Mouse (Mus musculus): ENCODE results near the gene Dst.

The Dst gene

GRCm38 (mm10) chr1:34139871-34140471 is 231.9 kb downstream of the Dst start:
- DNase-seq, result no peak

- no peak for DNase-seq
Measured at GRCm38 (mm10) chr1:34140686-34141085, 232.7 kb downstream of the Dst start.

DNA sequence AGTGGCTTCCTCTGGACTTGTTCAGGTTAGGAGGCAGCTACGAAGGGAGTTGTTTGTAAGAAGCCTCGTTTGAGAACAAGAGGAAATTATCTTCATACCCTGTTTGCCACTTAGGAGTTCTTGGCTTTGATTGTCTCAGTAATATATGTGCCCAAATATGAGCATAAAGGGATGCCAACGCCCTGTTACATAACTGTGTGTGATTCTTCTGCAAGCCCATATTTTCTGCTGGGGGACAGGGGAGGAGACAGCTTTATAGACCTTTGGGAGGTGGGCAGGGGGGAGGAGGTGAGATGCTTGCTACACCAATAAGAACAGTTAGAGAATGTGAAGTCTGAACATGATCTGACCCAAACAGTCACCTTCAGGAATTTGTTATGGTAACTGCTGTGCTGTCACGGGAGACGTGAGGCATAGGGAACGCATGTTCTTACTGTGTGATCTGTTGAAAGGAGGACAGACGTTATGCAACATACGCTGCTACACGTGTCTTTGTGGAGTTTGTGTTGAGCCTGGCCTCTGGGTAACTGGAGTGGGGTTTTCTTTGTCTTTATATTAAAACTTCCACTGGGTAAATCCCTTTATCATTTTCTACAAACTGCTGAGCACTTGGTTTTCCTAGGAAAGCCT is 235.0 kb downstream of the Dst start:
- no peak for DNase-seq

GRCm38 (mm10) chr1:34144826-34145225 is 236.8 kb downstream of the Dst start:
- no peak for DNase-seq

DNA sequence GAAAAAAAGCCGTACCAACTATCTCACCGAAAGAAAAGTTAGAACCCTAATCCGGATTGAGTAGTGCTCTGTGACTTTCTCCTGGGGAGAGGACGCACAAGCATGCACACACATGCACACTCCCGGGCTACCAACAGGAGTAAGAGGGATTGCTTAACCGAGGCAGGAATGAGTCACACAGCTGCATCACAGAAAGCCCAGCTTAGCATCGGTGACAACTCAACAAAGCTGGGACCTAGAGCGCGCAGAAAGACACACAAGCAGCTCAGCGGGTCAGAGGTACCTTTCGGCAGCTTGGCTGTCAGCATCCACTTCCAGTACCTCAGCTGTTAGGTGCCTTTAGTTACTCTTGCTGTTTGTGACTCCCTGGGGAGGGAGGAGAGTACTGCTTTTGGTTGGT is 240.0 kb downstream of the Dst start:
- DNase-seq, result no peak

DNA sequence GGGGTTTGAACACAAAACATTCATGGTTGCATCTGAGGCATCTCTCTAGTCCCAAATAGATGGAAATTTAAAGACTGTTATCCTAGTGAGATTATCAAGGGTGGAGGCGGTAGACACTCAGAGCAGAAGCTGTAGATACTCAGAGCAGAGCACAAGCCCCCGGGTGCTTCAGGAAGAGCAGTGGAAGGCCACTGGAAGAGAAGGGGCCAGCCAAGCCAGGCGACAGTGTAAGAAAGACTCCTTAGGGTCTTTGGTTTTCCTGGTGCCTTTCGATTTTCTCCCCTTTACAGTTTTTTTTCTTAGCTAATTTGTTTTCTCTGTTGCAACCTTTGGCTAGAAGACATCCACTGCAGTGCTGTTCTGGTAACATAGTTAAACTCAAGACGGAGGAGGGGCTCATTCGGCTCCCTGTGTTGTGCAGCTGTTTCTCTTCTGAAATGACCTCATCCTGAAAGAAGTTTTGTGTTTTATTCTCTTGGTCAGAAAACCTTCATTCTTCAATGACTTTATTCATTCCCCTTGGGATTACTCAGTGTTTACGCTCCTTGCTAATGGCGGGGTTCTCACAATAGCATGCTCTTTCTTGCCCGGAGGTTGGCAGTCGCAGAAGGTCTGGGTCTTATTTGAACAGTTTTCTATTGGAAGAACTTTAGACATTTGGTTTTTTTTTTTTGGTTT is 242.5 kb downstream of the Dst start:
- no peak for DNase-seq

GRCm38 (mm10) chr1:34152683-34153082 is 244.7 kb downstream of the Dst start:
- DNase-seq, result no peak

GRCm38 (mm10) chr1:34156058-34156457 is 248.0 kb downstream of the Dst start:
- DNase-seq, result no peak

- DNase-seq, result no peak
Measured at GRCm38 (mm10) chr1:34157702-34158101, 249.7 kb downstream of the Dst start.

- DNase-seq, result no peak
Measured at GRCm38 (mm10) chr1:34158822-34159221, 250.8 kb downstream of the Dst start.

DNA sequence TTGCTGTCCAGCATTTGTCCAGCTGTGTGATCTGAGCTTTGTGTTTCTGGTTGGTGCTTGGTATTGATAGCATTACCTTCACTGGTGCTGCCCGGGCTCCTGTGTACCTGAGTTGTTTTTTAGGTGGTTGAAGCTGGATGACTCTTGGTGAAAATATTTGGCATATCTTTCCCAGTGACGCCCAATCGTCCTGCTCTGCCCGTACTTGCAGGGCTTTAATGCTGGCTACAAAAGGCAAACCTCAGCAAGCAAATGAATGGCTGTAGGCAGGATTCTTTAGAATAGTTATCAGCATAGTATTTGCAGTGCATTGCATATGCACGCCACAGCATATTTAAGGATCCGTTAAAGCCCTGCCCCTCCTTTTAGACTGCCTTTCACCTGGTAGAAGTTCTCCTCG is 251.9 kb downstream of the Dst start:
- no peak for DNase-seq

DNA sequence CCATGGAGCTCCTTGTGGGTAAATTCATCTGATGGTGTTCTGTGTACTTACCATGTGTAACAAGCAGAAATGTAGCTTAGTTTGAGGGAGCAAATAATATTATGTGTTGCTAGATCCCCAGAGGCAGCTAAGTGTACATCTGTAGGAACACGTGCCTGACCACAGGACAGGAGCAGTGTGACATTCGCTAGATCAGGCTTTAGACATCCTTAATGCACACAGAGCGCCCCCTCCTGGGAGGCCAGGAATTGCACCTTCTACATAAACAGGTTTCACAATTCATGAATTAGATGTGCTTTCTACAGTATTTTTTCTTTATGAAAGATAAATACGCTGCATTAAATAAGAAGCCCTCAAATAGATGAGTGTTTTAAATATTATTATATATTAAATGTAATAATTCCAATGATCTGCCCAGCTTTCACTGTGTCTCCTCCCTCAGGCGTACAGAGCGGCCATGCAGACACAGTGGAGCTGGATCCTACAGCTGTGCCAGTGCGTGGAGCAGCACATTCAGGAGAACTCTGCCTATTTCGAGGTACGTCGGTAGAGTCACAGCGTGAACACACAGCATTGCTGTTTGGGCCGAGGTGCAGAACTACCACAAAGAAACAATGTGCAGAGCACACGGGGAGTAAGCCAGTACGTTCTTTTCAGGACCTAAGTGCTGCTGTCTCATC is 256.7 kb downstream of the Dst start:
- peak; percentile 81 to 82 for DNase-seq

DNA sequence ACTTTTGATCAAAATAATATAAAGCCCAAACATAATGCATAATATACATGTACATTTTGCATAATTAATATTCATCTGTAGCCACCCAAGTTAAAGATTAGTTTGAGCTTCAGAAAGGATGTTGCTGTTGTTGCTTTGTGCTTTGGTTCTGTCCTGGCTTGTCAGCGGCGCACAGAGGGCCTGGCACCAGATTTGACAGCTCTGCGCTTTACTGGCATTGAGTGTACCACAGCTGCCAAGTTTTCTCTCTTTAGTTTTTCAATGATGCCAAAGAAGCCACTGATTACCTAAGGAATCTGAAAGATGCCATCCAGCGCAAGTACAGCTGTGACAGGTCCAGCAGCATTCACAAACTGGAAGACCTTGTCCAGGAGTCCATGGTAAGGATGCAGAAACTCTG is 257.9 kb downstream of the Dst start:
- DNase-seq, result no peak

- DNase-seq, result no peak
Measured at GRCm38 (mm10) chr1:34167151-34168057, 259.4 kb downstream of the Dst start.

DNA sequence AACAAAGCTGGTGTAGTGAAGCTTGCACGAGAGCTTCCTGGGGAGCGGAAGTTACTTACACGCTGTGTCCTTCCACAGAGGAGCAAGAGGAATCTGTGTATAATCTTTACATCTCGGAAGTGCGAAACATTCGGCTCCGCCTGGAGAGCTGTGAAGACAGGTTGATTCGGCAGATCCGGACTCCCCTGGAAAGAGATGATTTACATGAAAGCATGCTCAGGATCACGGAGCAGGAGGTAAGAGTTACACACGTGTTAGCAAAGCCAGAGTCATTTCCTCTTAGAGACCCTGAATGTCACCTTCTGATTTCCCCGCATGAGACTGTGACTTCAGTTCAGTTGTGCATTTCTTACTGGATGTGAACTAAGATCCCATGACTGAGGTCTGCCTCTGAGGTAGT is 261.1 kb downstream of the Dst start:
- DNase-seq, result no peak

GRCm38 (mm10) chr1:34174517-34174916 is 266.5 kb downstream of the Dst start:
- no peak for DNase-seq

DNA sequence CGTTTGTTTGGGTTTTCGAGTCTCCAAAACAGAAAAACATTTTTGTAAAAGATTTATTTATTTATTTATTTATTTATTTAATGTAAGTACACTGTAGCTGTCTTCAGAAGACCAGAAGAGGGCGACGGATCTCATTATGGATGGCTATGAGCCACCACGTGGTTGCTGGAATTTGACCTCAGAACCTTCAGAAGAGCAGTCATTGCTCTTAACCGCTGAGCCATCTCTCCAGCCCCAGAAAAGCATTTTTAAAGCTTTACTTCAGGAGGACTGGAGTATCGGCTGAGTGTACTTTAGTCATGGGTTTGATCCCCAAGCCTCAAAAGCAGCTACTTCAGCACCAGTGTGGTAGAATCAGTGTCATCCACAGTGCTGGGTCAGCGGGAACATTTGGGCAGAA is 266.9 kb downstream of the Dst start:
- DNase-seq, result no peak

GRCm38 (mm10) chr1:34178022-34178727 is 270.1 kb downstream of the Dst start:
- DNase-seq, result no peak

- no peak for DNase-seq
Measured at GRCm38 (mm10) chr1:34179756-34180155, 271.7 kb downstream of the Dst start.

DNA sequence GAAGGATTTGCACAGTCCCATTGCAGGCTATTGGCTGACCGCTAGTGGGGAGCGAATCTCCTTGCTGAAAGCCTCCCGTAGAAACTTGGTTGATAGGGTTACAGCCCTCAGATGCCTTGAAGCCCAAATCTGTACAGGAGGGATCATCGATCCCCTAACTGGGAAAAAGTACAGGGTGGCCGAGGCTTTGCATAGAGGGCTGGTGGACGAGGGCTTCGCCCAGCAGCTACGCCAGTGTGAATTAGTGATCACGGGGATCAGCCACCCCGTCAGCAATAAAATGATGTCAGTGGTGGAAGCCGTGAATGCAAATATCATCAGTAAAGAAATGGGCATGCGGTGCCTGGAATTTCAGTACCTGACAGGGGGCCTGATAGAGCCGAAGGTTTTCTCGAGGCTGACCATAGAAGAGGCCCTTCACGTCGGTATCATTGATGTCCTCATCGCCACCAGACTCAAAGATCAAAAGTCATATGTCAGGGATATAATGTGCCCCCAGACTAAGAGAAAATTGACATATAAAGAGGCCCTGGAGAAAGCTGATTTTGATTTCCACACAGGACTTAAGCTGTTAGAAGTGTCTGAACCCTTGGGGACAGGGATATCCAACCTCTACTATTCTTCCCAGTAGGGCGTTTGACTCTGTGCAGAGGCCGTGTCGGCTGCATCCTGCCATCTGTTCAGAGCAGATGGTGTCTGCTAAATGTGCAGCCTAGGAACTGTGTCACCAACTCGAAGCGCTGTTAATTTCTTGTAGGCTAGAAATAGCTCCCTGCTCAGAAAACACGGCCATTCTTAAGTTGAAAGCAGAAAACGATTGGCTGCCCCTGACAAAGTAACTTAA is 274.6 kb downstream of the Dst start:
- DNase-seq, result no peak

DNA sequence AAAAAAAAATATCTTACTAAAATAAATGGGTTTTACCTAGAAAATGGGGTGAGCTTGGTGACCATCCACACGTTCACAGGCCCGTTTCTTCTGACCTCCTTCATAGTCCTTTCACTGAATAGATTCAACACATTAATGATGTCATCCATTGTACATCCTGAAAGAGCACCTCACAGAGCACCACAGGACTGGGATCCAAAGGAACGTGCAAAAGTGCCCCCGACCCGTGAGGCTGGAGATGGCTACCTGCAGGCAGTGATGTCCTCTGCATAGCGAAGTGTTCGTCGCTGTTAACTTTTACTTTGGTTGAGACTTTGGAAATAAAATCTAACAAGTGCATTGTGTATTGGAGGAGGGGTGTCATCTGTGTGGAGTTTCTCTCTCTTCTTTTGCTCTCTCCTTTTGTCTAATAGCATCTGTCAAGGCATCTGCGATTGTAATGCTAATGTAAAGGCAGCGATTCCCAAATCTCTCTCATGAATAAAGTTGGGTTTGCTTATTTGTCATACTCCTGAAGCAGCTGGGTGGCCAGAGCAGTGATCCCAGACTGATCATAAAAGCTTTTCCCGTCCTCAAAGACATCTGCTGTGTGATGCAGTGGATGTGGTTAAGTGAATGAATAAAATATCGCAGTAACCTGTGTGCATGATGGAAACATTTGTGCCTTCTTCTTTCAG is 275.4 kb downstream of the Dst start:
- DNase-seq, result no peak

Measured in B cell, adult 2 months (primary cell).